Mouse (Mus musculus) CH12.LX (cell line): ENCODE results near the gene Tmem119.

ENCODE experiments used
- BHLHE40 ChIP-seq: IDR thresholded peaks from 2 replicates; pipeline ENCODE4 v1.6.1; 2011; ENCODE audit warnings: mild to moderate bottlenecking, low read depth, low read length, improper control_type of control experiment
- CTCF ChIP-seq, 2 experiments: IDR thresholded peaks in 1 of 2; conservative IDR thresholded peaks in 1 of 2; 2 replicates each; pipeline ENCODE4 v1.5.1; 2011 to 2012; ENCODE audit warnings: low read depth in 2 of 2, low read length in 2 of 2, improper control_type of control experiment in 1 of 2, inconsistent platforms in 1 of 2, mild to moderate bottlenecking in 1 of 2, moderate library complexity in 1 of 2
- E2F4 ChIP-seq: IDR thresholded peaks from 2 replicates; pipeline ENCODE4 v1.6.1; 2011; ENCODE audit warnings: low read depth, low read length, improper control_type of control experiment; ENCODE audit not compliant: insufficient replicate concordance
- ELF1 ChIP-seq: IDR thresholded peaks from 2 replicates; pipeline ENCODE4 v1.6.1; 2014; ENCODE audit warnings: low read depth, mild to moderate bottlenecking, inconsistent platforms, low read length, improper control_type of control experiment
- MAX ChIP-seq: IDR thresholded peaks from 2 replicates; pipeline ENCODE4 v1.6.1; 2011; ENCODE audit warnings: low read length, improper control_type of control experiment
- MXI1 ChIP-seq: IDR thresholded peaks from 2 replicates; pipeline ENCODE4 v1.6.1; 2011; ENCODE audit warnings: mild to moderate bottlenecking, low read depth, low read length, improper control_type of control experiment
- SMC3 ChIP-seq: IDR thresholded peaks from 2 replicates; pipeline ENCODE4 v1.6.1; 2011; ENCODE audit warnings: low read depth, low read length, improper control_type of control experiment
- USF1 ChIP-seq: IDR thresholded peaks from 2 replicates; pipeline ENCODE4 v1.6.1; 2014; ENCODE audit warnings: low read depth, mild to moderate bottlenecking, inconsistent platforms, low read length, improper control_type of control experiment
- ZNF384 ChIP-seq: IDR thresholded peaks from 2 replicates; pipeline ENCODE4 v1.6.1; 2012; ENCODE audit warnings: low read depth, low read length, improper control_type of control experiment, inconsistent platforms

DNA sequence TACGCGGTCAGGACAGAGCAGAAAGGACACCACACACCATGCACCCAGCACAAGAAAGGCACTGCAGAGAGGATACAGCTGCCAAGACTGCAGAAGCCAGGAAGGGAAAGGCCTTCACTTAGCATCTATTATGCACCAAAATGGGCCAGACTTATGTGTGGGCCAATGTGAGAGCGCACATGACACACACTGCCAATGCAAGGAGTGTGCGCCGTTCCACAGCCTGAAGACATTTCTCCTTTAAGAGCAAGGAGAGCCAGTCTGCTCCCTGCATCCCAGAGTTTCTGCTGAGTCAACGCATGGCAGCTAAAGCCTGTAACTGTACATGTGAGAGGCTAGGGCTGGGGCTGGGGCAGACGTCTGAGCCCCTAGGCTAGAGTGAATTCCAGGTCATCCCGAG, 31.5 kb downstream of the Tmem119 start:
- TF ChIP-seq ZNF384 = no peak
- no peak for TF ChIP-seq ELF1
- TF ChIP-seq USF1 = no peak
- no peak for TF ChIP-seq CTCF (conservative IDR thresholded peaks at IDR 0.05 in 1 of 2, IDR thresholded peaks at IDR 0.05 in 1 of 2; ENCODE audit: low read depth in 2 of 2, low read length in 2 of 2)
- no peak for TF ChIP-seq MAX
- no peak for TF ChIP-seq BHLHE40
- no peak for TF ChIP-seq MXI1
- TF ChIP-seq SMC3 = no peak
- TF ChIP-seq E2F4 = no peak
